Mouse (Mus musculus): ENCODE data around the gene Il2rg.
A peak's percentile ranks its signal among the peaks of the same experiment; 100 is the strongest.

The Il2rg gene

DNA sequence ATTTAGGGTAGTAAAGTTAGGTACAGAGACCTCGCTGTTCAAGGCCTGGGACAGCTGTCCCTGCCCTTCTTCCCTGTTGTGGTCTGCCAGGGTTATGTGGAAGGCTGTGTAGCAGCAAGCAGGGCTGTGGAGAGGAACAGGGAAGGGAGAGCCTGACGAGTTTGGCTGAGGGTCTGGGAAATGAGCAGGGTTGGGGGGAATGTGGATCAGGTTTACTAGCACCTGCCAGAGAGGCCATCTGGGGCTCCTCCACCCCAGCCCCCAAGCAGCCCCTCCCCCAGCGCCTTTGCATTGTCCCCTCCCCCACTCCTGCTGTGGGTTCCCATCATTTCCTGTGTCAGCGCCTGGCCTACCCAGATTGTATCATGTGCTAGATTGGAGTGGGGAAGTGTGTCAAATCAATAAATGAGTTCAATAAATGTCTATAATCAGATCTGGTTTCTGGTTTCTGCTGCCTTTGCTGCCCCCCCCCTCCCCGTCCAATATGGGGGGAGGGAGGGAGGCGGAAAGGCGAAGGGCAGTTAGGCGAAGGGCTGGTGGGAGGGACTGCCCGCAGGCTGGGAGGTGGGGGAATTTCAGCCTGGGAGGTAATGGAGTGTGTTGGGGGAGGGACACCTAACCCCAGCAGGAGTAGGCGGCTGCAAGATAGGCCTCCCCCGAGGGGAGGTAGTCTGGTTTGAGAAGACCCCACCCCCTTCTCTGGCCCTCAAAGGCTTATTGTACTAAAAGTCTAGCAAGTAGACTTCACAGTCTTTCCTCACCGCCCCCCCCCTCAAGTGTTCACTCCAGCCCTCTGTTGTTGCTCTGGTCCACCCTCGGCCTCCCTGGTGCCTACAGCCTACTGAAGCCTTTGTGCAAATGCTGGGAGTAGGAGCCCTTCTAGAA, 7.4 kb downstream of the Il2rg start:
- DNase-seq (ENCODE audit: low spot score): no peak

- no peak for DNase-seq (ENCODE audit: low spot score)
Measured at GRCm38 (mm10) chrX:101256603-101257002, 11.5 kb downstream of the Il2rg start.

GRCm38 (mm10) chrX:101254740-101255139, 13.3 kb downstream of the Il2rg start:
- DNase-seq (ENCODE audit: low spot score): no peak

DNA sequence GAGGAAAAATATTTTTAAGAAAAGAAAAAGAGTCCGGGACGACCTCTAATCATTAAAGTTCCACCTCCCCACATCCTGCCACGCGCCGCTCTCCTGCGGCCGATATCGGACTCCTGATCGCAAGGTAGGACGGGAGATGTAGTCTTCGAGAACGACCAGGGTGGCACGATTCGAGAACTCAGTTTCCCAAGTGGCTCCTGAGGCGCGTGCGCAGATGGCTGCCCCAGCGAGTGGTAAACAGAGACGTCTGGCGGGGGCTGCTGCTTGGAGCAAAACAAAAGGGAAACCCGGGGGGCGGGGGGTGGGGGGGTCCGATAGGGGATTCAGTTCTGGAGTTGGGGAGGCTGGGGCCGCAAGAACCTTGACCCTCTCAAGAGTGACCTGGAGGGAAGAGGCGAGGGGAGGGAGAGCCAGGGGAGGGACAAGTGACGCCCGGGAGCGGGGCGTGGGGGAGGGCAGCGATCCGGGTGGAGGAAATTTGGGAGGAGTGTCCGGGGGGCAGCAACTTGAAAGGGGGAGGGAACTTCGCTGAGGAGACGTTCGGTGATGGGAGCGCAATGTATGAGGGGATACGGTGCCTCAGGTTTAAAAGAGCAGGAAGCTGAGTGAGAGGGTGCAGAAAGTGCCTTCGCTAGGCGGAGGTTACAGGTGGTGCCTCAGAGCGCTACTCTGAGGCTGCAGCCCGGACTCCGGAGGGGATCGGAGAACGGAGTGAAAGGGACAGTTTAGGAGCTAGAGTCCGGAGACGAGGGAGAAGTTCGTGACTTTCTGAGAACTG, 13.9 kb downstream of the Il2rg start, which contains the start of gene Foxo4:
Gene Foxo4, plus strand, starts transcription at position 577 of the 778 bp plus-strand sequence.
- DNase-seq (ENCODE audit: low spot score): peak; percentile 89

GRCm38 (mm10) chrX:101245011-101245410, 23.0 kb downstream of the Il2rg start:
- no peak for DNase-seq (ENCODE audit: low spot score)

DNA sequence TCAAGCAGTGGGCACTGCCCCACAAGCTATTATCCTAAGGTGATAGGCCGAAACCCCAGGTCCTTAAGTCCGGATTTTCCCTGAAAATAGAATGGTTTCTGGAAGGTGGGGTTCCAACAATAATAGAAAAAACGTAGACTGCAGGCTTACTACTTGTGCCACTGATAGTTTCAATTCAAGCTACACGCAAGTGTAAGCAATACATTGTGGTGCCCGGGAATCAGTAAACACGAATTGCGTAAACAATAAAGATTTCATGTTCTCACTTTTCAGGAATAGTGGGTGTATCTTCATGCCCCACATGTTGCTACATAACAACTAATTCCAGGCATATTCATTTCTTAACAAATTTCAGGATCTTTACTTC, 45.3 kb downstream of the Il2rg start:
- no peak for DNase-seq (ENCODE audit: low spot score)

- DNase-seq (ENCODE audit: low spot score): peak; percentile 92
Measured at GRCm38 (mm10) chrX:101221834-101222795, 45.9 kb downstream of the Il2rg start, which contains the start of gene Snx12. Gene Snx12 (minus strand): TSS chrX:101222563.
